Mouse (Mus musculus): ENCODE measurements around the gene Plch1. TPM values are rescaled to one million over a fixed set of nuclear protein-coding genes. Genes with fewer than 3 reads are reported as not detected.

Plch1 gene
- polyA plus RNA-seq, 1 experiment from 2014 or later, result 0.07 TPM

DNA sequence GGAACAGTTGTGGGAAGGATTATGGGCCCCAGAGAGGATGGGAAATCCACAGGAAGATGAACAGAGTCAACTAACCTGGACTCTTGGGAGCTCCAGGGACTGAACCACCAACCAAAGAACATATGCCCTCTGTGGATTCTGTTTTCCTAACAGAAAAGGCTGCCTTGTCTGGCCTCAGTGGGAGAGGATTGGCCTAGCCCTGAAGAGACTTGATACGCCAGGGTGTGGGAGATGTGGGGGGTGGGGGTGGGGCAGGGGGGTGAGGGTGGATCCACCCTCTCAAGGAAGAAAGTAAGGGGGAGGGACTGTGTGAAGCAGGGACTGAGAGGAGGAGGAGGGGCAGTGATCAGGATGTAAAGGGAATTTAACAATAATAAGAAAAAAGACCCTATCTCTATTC is 26.5 kb downstream of the Plch1 start:
- H3K27me3 ChIP-seq (ENCODE audit: control insufficient read depth, insufficient read depth, low read depth, low read length), result no peaks in the 10 kb centered on the region
- ATAC-seq (ENCODE audit: low read depth), result no peak
- no peaks in the 10 kb centered on the region for H3K36me3 ChIP-seq (ENCODE audit: control insufficient read depth, insufficient read depth)
- H3K4me2 ChIP-seq (ENCODE audit: low read depth, low read length), result no peak overlapping the region
- H3K9ac ChIP-seq (ENCODE audit: low read depth, low read length), result no peak overlapping the region
- WGBS (ENCODE audit: insufficient replicate concordance), result 52% methylated on average over 1 of the region's 1 CpGs
- H3K4me1 ChIP-seq (ENCODE audit: control insufficient read depth, low read depth, low read length), result no peaks in the 10 kb centered on the region
- no peaks in the 10 kb centered on the region for H3K9me3 ChIP-seq (replicated peaks; ENCODE audit: control insufficient read depth, low read length)
- no peak overlapping the region for H3K4me3 ChIP-seq (ENCODE audit: low read depth, low read length)
- H3K27ac ChIP-seq (ENCODE audit: low read length), result no peak overlapping the region

DNA sequence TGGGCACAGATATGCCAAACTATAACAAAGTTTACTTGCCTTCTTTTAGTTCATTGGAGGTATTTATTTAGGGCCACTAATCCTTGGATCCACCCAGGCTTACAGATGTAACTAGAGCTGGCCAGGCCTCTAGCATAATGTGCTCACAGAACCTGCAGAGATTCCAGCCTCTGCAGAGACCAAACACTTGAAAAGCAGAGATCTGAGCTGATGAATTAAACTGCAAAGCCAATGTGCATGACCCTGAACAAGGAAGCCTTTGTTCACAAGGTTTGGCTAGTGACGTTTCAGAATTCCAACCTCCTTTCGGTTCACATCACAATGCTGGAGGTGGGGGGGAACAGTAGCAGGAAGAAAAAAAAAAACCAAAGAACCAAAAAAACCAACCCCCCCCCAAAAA is 28.0 kb downstream of the Plch1 start:
- no peaks in the 10 kb centered on the region for H3K36me3 ChIP-seq (ENCODE audit: control insufficient read depth, insufficient read depth)
- H3K27me3 ChIP-seq (ENCODE audit: control insufficient read depth, insufficient read depth, low read depth, low read length), result no peaks in the 10 kb centered on the region
- H3K27ac ChIP-seq (ENCODE audit: low read length), result no peak overlapping the region
- H3K4me1 ChIP-seq (ENCODE audit: control insufficient read depth, low read depth, low read length), result no peaks in the 10 kb centered on the region
- H3K9me3 ChIP-seq (replicated peaks; ENCODE audit: control insufficient read depth, low read length), result no peaks in the 10 kb centered on the region
- WGBS (ENCODE audit: insufficient replicate concordance), result 51% methylated on average over 2 of the region's 2 CpGs
- ATAC-seq (ENCODE audit: low read depth), result no peak
- no peak overlapping the region for H3K4me3 ChIP-seq (ENCODE audit: low read depth, low read length)
- no peak overlapping the region for H3K4me2 ChIP-seq (ENCODE audit: low read depth, low read length)
- H3K9ac ChIP-seq (ENCODE audit: low read depth, low read length), result no peak overlapping the region

DNA sequence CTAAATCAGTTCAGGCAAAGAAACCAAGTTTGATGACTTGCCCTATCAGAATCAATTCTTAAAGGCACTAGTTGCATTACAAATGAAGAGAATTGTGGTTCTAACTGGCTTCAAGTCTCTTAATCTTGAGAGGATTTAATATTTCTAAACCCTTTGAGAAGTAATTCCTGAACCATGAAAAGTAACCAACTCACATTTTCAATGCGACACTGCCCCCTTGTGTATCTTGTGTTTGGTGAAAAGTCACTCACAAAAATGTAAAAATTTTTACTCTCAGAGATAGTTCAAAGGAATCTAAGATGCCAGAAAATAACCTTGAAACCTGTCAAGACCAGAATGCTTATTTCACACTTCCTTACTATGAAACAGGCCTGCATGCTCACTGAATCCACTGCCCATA is 31.0 kb downstream of the Plch1 start:
- Histone ChIP-seq H3K4me1 (ENCODE audit: control insufficient read depth, low read depth, low read length) (no peaks in the 10 kb centered on the region), H3K4me3 (ENCODE audit: low read depth, low read length) (no peak overlapping the region), H3K27ac (ENCODE audit: low read length) (no peak overlapping the region), H3K9me3 (replicated peaks; ENCODE audit: control insufficient read depth, low read length) (no peaks in the 10 kb centered on the region), H3K36me3 (ENCODE audit: control insufficient read depth, insufficient read depth) (no peaks in the 10 kb centered on the region), H3K4me2 (ENCODE audit: low read depth, low read length) (no peak overlapping the region), H3K9ac (ENCODE audit: low read depth, low read length) (no peak overlapping the region), H3K27me3 (ENCODE audit: control insufficient read depth, insufficient read depth, low read depth, low read length) (no peaks in the 10 kb centered on the region)
- no peak for ATAC-seq (ENCODE audit: low read depth)
- 44% methylated on average over 1 of the region's 1 CpGs for WGBS (ENCODE audit: insufficient replicate concordance)

DNA sequence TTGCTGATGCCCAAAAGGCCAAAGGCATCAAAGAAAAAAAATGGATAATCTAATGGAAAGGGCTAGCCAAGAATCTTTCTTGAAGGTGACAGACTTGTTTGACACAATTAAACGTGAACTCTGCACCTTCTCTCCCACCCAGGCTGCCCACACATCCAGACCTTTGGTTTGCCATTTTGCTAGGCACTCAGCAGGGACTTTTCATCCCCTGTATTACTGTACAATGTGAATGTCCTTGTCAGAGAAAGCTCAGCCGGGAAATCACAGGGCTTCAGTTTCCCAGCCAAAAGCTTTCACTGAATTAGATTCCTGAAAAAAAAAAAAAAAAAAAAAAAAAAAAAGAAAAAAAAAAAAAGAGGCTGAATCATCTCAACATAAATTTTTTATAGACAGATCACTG is 34.2 kb downstream of the Plch1 start:
- H3K9me3 ChIP-seq (replicated peaks; ENCODE audit: control insufficient read depth, low read length), result no peaks in the 10 kb centered on the region
- no peak overlapping the region for H3K4me2 ChIP-seq (ENCODE audit: low read depth, low read length)
- H3K27me3 ChIP-seq (ENCODE audit: control insufficient read depth, insufficient read depth, low read depth, low read length), result no peaks in the 10 kb centered on the region
- WGBS (ENCODE audit: insufficient replicate concordance), result 51% methylated on average over 2 of the region's 2 CpGs
- H3K4me3 ChIP-seq (ENCODE audit: low read depth, low read length), result no peak overlapping the region
- H3K27ac ChIP-seq (ENCODE audit: low read length), result no peak overlapping the region
- no peaks in the 10 kb centered on the region for H3K4me1 ChIP-seq (ENCODE audit: control insufficient read depth, low read depth, low read length)
- H3K9ac ChIP-seq (ENCODE audit: low read depth, low read length), result no peak overlapping the region
- H3K36me3 ChIP-seq (ENCODE audit: control insufficient read depth, insufficient read depth), result no peaks in the 10 kb centered on the region
- ATAC-seq (ENCODE audit: low read depth), result no peak

DNA sequence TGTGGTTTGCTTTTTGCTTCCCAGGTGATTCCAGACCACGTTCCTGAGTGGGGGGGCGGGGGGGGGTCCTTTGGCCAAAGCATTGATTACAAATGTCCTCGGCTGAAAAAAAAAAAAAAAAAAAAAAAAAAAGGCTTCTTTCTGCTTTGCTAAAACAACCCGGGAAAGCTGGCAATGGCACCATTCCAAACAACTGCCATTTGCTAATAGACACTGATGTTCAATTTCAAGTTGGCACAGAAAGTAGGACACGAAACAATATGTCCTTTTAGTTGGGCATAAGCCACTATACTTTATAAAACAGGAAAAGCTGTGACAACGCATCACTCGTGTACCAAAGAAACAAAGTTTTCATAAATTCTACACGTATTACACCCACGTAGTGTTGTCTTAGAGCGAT is 36.6 kb downstream of the Plch1 start:
- H3K27me3 ChIP-seq (ENCODE audit: control insufficient read depth, insufficient read depth, low read depth, low read length), result no peaks in the 10 kb centered on the region
- no peak overlapping the region for H3K4me2 ChIP-seq (ENCODE audit: low read depth, low read length)
- H3K4me3 ChIP-seq (ENCODE audit: low read depth, low read length), result no peak overlapping the region
- H3K4me1 ChIP-seq (ENCODE audit: control insufficient read depth, low read depth, low read length), result no peaks in the 10 kb centered on the region
- no peak overlapping the region for H3K9ac ChIP-seq (ENCODE audit: low read depth, low read length)
- H3K27ac ChIP-seq (ENCODE audit: low read length), result no peak overlapping the region
- 63% methylated on average over 10 of the region's 10 CpGs for WGBS (ENCODE audit: insufficient replicate concordance)
- H3K36me3 ChIP-seq (ENCODE audit: control insufficient read depth, insufficient read depth), result no peaks in the 10 kb centered on the region
- H3K9me3 ChIP-seq (replicated peaks; ENCODE audit: control insufficient read depth, low read length), result no peaks in the 10 kb centered on the region
- no peak for ATAC-seq (ENCODE audit: low read depth)

DNA sequence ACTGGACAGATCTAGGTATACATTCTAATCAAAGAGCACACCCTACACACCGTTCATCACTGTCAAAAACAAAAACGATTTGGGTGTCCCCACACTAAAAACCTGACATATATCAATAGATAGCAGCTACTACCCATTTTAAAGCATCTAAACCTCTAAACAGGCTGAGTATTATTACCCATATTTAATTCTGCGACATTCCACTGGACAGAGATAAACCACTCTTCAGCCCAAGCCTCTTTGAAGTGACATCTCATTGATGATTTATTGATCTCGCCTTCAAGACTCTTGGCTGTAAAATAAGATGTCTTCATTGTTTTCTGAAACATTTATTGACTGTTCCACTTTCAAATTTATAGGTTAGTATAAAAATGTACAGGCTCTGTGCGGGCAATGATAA is 46.4 kb downstream of the Plch1 start:
- Histone ChIP-seq H3K27ac (ENCODE audit: low read length) (no peak overlapping the region), H3K9ac (ENCODE audit: low read depth, low read length) (no peak overlapping the region), H3K4me1 (ENCODE audit: control insufficient read depth, low read depth, low read length) (no peaks in the 10 kb centered on the region), H3K36me3 (ENCODE audit: control insufficient read depth, insufficient read depth) (no peaks in the 10 kb centered on the region), H3K27me3 (ENCODE audit: control insufficient read depth, insufficient read depth, low read depth, low read length) (no peaks in the 10 kb centered on the region), H3K9me3 (replicated peaks; ENCODE audit: control insufficient read depth, low read length) (no peaks in the 10 kb centered on the region), H3K4me2 (ENCODE audit: low read depth, low read length) (no peak overlapping the region), H3K4me3 (ENCODE audit: low read depth, low read length) (no peak overlapping the region)
- WGBS (ENCODE audit: insufficient replicate concordance), result 50% methylated on average over 5 of the region's 5 CpGs
- no peak for ATAC-seq (ENCODE audit: low read depth)

DNA sequence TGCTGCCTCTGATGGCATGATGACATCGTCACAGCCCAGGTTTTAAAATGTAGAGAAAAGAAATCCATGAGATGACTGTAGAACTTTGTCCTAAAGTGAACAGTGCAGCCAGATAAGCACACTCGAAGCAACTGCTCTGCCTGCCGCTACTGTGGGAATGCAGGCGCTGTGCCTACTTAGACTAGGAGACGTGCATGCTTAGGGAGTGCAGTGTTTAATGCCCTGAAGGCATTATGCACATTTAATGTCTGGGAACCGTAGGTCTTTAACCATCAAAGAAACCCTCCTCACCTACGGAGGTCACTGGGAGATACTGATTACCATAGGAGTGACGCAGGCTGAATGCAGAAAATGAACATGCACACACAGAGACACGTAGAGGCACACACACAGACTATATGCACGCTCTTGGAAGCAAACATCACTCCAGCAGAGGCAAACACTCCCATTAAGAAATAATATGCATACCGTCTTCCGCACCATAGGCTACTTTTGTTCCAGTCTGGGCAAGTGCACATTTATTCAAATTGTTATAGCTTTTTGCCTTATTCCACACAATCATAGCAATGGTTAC is 48.1 kb downstream of the Plch1 start:
- H3K4me3 ChIP-seq (ENCODE audit: low read depth, low read length), result no peak overlapping the region
- ATAC-seq (ENCODE audit: low read depth), result no peak
- no peak overlapping the region for H3K9ac ChIP-seq (ENCODE audit: low read depth, low read length)
- H3K4me1 ChIP-seq (ENCODE audit: control insufficient read depth, low read depth, low read length), result no peaks in the 10 kb centered on the region
- H3K9me3 ChIP-seq (replicated peaks; ENCODE audit: control insufficient read depth, low read length), result no peaks in the 10 kb centered on the region
- H3K27me3 ChIP-seq (ENCODE audit: control insufficient read depth, insufficient read depth, low read depth, low read length), result no peaks in the 10 kb centered on the region
- no peak overlapping the region for H3K4me2 ChIP-seq (ENCODE audit: low read depth, low read length)
- H3K36me3 ChIP-seq (ENCODE audit: control insufficient read depth, insufficient read depth), result no peaks in the 10 kb centered on the region
- no peak overlapping the region for H3K27ac ChIP-seq (ENCODE audit: low read length)
- 67% methylated on average over 12 of the region's 12 CpGs for WGBS (ENCODE audit: insufficient replicate concordance)

DNA sequence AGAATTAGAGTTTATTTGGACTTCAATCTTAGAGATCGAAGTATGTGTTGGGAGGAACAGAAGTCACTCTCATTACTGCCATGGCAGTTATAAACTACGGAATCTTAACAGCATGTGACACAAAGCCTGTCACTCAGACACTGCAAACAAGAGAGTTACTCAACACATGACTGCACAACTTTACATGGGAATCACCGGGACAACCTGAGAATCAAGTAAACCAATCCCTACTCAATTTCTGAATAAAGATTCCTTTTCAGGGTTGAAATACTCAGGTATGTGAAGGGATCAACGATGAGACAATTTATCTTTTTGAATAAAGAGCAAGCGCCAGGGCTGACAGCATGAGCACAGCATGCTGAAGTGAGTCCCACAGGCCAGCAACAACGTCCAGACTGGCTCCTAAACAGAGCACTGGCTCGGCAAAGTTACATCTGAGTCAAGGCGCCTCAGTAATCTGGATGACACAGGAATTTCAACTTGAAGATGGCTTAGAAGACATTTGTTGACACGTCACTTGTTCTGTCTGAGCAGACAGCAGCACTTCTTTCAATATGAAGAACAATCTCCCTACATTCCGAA is 49.4 kb downstream of the Plch1 start:
- no peaks in the 10 kb centered on the region for H3K27me3 ChIP-seq (ENCODE audit: control insufficient read depth, insufficient read depth, low read depth, low read length)
- WGBS (ENCODE audit: insufficient replicate concordance), result 51% methylated on average over 10 of the region's 10 CpGs
- no peak overlapping the region for H3K4me3 ChIP-seq (ENCODE audit: low read depth, low read length)
- no peak overlapping the region for H3K9ac ChIP-seq (ENCODE audit: low read depth, low read length)
- ATAC-seq (ENCODE audit: low read depth), result no peak
- no peaks in the 10 kb centered on the region for H3K9me3 ChIP-seq (replicated peaks; ENCODE audit: control insufficient read depth, low read length)
- H3K4me1 ChIP-seq (ENCODE audit: control insufficient read depth, low read depth, low read length), result no peaks in the 10 kb centered on the region
- H3K4me2 ChIP-seq (ENCODE audit: low read depth, low read length), result no peak overlapping the region
- H3K27ac ChIP-seq (ENCODE audit: low read length), result no peak overlapping the region
- no peaks in the 10 kb centered on the region for H3K36me3 ChIP-seq (ENCODE audit: control insufficient read depth, insufficient read depth)

DNA sequence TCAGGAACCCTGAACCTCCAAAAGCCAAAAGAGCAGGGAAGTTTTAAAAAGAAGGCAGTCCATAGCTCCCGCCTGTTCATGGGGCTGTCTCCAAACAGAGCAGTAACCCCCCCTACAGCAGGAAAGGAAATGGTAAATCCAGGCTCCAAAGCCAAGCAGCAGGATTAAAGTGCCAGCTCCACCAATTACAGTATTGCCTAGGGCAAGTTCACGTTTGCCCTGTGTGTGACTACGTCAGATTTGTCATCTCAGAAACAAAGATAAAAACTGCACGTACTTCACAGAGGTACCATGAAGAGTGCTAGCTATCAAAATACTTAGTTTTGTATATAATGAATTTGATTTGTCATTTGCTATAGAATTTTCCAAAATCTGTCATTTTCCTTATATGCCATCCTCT is 55.1 kb downstream of the Plch1 start:
- H3K9me3 ChIP-seq (replicated peaks; ENCODE audit: control insufficient read depth, low read length), result no peaks in the 10 kb centered on the region
- no peaks in the 10 kb centered on the region for H3K27me3 ChIP-seq (ENCODE audit: control insufficient read depth, insufficient read depth, low read depth, low read length)
- ATAC-seq (ENCODE audit: low read depth), result no peak
- 57% methylated on average over 4 of the region's 4 CpGs for WGBS (ENCODE audit: insufficient replicate concordance)
- H3K36me3 ChIP-seq (ENCODE audit: control insufficient read depth, insufficient read depth), result no peaks in the 10 kb centered on the region
- no peak overlapping the region for H3K27ac ChIP-seq (ENCODE audit: low read length)
- no peak overlapping the region for H3K9ac ChIP-seq (ENCODE audit: low read depth, low read length)
- H3K4me3 ChIP-seq (ENCODE audit: low read depth, low read length), result no peak overlapping the region
- no peak overlapping the region for H3K4me2 ChIP-seq (ENCODE audit: low read depth, low read length)
- no peaks in the 10 kb centered on the region for H3K4me1 ChIP-seq (ENCODE audit: control insufficient read depth, low read depth, low read length)
